Mouse (Mus musculus) hindbrain, embryonic 10.5 days (tissue): ENCODE measurements around the gene Stxbp3. TPM values are rescaled to one million over a fixed set of nuclear protein-coding genes. Genes with fewer than 3 reads are reported as not detected.
"Not testable (repeated sequence)": the region's sequence is repeated elsewhere in the genome, so short reads cannot be mapped to it uniquely, and the experiment has no call there.

Experiments
- DNase-seq: peaks from one replicate; pipeline ENCODE4 v3.0.0-alpha.2; 2017; ENCODE audit warnings: low spot score
- H3K27ac ChIP-seq: fragments of 300-500 bp; sonication (generic); 2 replicates; pipeline ENCODE4 v1.5.1; 2016; ENCODE audit warnings: mild to moderate bottlenecking, moderate library complexity
- H3K27me3 ChIP-seq: fragments of 300-500 bp; sonication (generic); 2 replicates; pipeline ENCODE4 v1.6.1; 2016; ENCODE audit warnings: mild to moderate bottlenecking; ENCODE audit not compliant: poor library complexity, insufficient read depth, severe bottlenecking
- H3K36me3 ChIP-seq: fragments of 300-500 bp; sonication (generic); 2 replicates; pipeline ENCODE4 v1.6.1; 2016; ENCODE audit warnings: mild to moderate bottlenecking, moderate library complexity
- H3K4me1 ChIP-seq: fragments of 300-500 bp; sonication (generic); replicated peaks from 2 replicates; pipeline ENCODE4 v1.6.1; 2016; ENCODE audit warnings: mild to moderate bottlenecking
- H3K4me3 ChIP-seq: fragments of 300-500 bp; sonication (generic); 2 replicates; pipeline ENCODE4 v1.5.1; 2016; ENCODE audit warnings: mild to moderate bottlenecking, moderate library complexity
- H3K9me3 ChIP-seq: fragments of 300-500 bp; sonication (generic); 2 replicates; pipeline ENCODE4 v1.6.1; 2016; ENCODE audit warnings: mild to moderate bottlenecking, moderate library complexity
- WGBS: fragments of 180-500 bp; shearing (Covaris S2); methylation state at CpG from one replicate; pipeline ENCODE4 v1.1.7; 2016; 5-methylcytosine and 5-hydroxymethylcytosine counted together
- polyA plus RNA-seq: library from polyadenylated mRNA; unstranded; fragments of >200 nt; fragmentation: Nextera tagmentation; extraction: Ambion mirVana; gene quantifications from 2 replicates; pipeline ENCODE4 v1.2.1, GENCODE M21; 2016

Stxbp3 gene
- polyA plus RNA-seq, 1 experiment from 2014 or later = 18.9 TPM

DNA sequence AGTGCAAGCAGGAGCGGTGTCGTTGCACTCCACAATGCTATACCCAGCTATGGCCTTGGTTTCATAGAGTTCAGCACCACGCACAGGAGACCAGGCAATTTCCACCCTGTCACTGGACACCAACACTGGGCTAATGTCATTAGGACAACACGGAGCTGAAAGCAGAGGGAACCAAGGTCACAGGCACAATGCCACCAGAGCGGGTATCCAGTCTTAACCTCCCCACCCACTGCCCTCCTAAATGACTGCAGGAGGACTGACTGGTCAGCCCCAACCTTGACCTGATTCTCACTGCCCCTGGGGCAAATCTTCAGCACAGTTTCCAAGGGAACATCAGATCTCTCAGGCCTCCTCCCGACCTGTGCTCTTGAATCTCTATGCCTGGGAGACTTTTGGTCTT is 30.3 kb upstream of the Stxbp3 start:
- 84% methylated on average over 6 of the region's 6 CpGs for WGBS
- H3K27me3 ChIP-seq = no peaks in the 10 kb centered on the region

DNA sequence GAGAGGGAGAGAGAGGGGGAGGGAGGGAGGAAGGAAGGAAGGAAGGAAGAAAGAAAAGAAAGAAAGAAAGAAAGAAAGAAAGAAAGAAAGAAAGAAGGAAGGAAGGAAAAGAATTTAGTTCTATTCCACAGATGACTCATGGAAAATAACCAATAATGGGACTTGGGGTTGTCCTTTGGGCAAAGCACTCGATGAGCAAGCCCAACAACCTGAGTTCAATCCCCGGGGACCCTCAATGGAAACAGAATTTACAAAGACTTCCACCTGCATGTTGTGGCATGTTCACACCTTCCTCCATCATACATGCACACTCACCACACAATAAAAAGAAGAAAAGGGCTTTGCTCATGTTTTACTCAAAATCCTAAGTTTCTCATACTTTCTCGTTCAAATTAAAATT is 27.1 kb upstream of the Stxbp3 start:
- 96% methylated on average over 3 of the region's 3 CpGs for WGBS
- H3K4me1 ChIP-seq = no peaks in the 10 kb centered on the region
- H3K36me3 ChIP-seq = no peaks in the 10 kb centered on the region
- H3K9me3 ChIP-seq = no peaks in the 10 kb centered on the region
- DNase-seq = no peak
- no peaks in the 10 kb centered on the region for H3K27me3 ChIP-seq
- no peak overlapping the region for H3K27ac ChIP-seq
- H3K4me3 ChIP-seq = no peak overlapping the region

More for the DNA sequence above, 30.3 kb upstream of the Stxbp3 start:
- Histone ChIP-seq H3K4me3 (no peak overlapping the region), H3K36me3 (no peaks in the 10 kb centered on the region), H3K4me1 (peaks cover 15% of the 10 kb centered on the region), H3K9me3 (no peaks in the 10 kb centered on the region), H3K27ac (no peak overlapping the region)
- no peak for DNase-seq

- no peak for DNase-seq
- Histone ChIP-seq H3K27ac (no peak overlapping the region), H3K9me3 (no peaks in the 10 kb centered on the region), H3K4me1 (no peaks in the 10 kb centered on the region), H3K4me3 (no peak overlapping the region), H3K36me3 (no peaks in the 10 kb centered on the region), H3K27me3 (no peaks in the 10 kb centered on the region)
- 88% methylated on average over 3 of the region's 3 CpGs for WGBS
Observed at GRCm38 (mm10) chr3:108865676-108866075, 25.4 kb upstream of the Stxbp3 start.

- Histone ChIP-seq H3K36me3 (no peaks in the 10 kb centered on the region), H3K27me3 (no peaks in the 10 kb centered on the region), H3K27ac (no peak overlapping the region), H3K4me1 (no peaks in the 10 kb centered on the region), H3K9me3 (no peaks in the 10 kb centered on the region), H3K4me3 (no peak overlapping the region)
- no peak for DNase-seq
- WGBS = 36% methylated on average over 3 of the region's 3 CpGs
Observed at GRCm38 (mm10) chr3:108865129-108865528, 24.8 kb upstream of the Stxbp3 start.

GRCm38 (mm10) chr3:108863091-108863490 is 22.8 kb upstream of the Stxbp3 start:
- no peak overlapping the region for H3K27ac ChIP-seq
- H3K9me3 ChIP-seq = no peaks in the 10 kb centered on the region
- H3K36me3 ChIP-seq = no peaks in the 10 kb centered on the region
- H3K4me3 ChIP-seq = no peak overlapping the region
- no peak for DNase-seq
- peaks cover 6% of the 10 kb centered on the region for H3K4me1 ChIP-seq
- whole genome bisulfite sequencing = 96% methylated on average over 10 of the region's 10 CpGs
- H3K27me3 ChIP-seq = no peaks in the 10 kb centered on the region

- H3K27ac ChIP-seq, H3K9me3 ChIP-seq, H3K4me1 ChIP-seq, DNase-seq, H3K4me3 ChIP-seq, H3K36me3 ChIP-seq, H3K27me3 ChIP-seq: not testable (repeated sequence)
- 94% methylated on average over 4 of the region's 4 CpGs for WGBS
Observed at GRCm38 (mm10) chr3:108862282-108862681, 22.0 kb upstream of the Stxbp3 start.

GRCm38 (mm10) chr3:108860786-108861185 is 20.5 kb upstream of the Stxbp3 start:
- H3K9me3 ChIP-seq = no peaks in the 10 kb centered on the region
- H3K4me3 ChIP-seq = no peak overlapping the region
- 78% methylated on average over 2 of the region's 2 CpGs for WGBS
- DNase-seq = no peak
- no peaks in the 10 kb centered on the region for H3K36me3 ChIP-seq
- no peaks in the 10 kb centered on the region for H3K27me3 ChIP-seq
- H3K27ac ChIP-seq = no peak overlapping the region
- H3K4me1 ChIP-seq = peaks cover 19% of the 10 kb centered on the region

- Histone ChIP-seq H3K9me3 (no peaks in the 10 kb centered on the region), H3K4me3 (no peak overlapping the region), H3K27ac (peak overlapping the region; percentile 25; the same call in 1 of the 2 replicates), H3K27me3 (no peaks in the 10 kb centered on the region), H3K36me3 (no peaks in the 10 kb centered on the region), H3K4me1 (peaks cover 25% of the 10 kb centered on the region)
- DNase-seq = peak; percentile 40
- WGBS = 47% methylated on average over 7 of the region's 7 CpGs
Observed at GRCm38 (mm10) chr3:108858231-108858770, 18.0 kb upstream of the Stxbp3 start.

DNA sequence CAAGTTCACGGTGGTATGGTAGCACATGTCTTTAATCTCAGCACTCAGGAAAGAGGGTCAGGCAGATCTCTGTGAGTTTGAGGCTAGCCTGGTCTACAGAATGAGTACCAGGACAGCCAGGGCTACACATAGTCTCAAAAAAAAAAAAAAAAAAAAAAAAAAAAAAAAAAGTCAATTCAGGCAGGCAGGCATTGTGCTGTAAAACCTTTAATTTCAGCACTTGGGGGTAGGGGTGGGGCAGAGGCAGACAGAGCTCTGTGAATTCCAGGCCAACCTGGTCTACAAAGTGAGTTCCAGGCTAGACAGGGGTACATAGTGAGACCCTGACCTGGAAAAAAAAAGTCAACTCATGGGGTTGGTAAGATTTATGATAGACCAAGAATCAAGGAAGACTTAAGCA is 17.4 kb upstream of the Stxbp3 start:
- 84% methylated on average over 1 of the region's 1 CpGs for WGBS
- no peak overlapping the region for H3K4me3 ChIP-seq
- no peaks in the 10 kb centered on the region for H3K36me3 ChIP-seq
- no peaks in the 10 kb centered on the region for H3K9me3 ChIP-seq
- peak overlapping the region; percentile 25; the same call in 1 of the 2 replicates for H3K27ac ChIP-seq
- no peak for DNase-seq
- H3K4me1 ChIP-seq = peaks cover 25% of the 10 kb centered on the region
- no peaks in the 10 kb centered on the region for H3K27me3 ChIP-seq

DNA sequence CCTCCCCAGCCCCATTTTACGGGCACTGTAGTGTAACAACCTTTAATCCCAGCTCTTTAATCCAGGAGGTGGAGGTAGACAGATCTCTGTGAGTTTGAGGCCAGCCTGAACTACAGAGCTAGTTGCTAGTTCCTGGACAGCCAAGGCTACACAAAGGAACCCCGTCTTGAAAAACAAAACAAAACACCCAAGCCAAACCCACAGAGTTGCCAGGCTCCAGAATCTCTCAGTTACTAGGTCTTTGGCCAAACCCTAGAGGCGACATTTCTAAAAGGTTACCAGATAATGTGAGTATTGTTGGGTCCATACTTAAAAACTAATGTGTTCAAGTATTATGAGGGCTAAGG is 16.8 kb upstream of the Stxbp3 start:
- Histone ChIP-seq H3K4me1 (peaks cover 30% of the 10 kb centered on the region), H3K27ac (no peak overlapping the region), H3K27me3 (no peaks in the 10 kb centered on the region), H3K4me3 (no peak overlapping the region), H3K9me3 (no peaks in the 10 kb centered on the region), H3K36me3 (no peaks in the 10 kb centered on the region)
- DNase-seq = no peak
- 30% methylated on average over 3 of the region's 3 CpGs for WGBS

- H3K36me3 ChIP-seq = no peaks in the 10 kb centered on the region
- no peak for DNase-seq
- H3K4me1 ChIP-seq = peaks cover 33% of the 10 kb centered on the region
- H3K9me3 ChIP-seq = no peaks in the 10 kb centered on the region
- H3K27me3 ChIP-seq = no peaks in the 10 kb centered on the region
- 54% methylated on average over 8 of the region's 8 CpGs for WGBS
- no peak overlapping the region for H3K4me3 ChIP-seq
- no peak overlapping the region for H3K27ac ChIP-seq
Observed at GRCm38 (mm10) chr3:108856386-108857123, 16.2 kb upstream of the Stxbp3 start.

GRCm38 (mm10) chr3:108855864-108856263 is 15.5 kb upstream of the Stxbp3 start:
- Histone ChIP-seq H3K4me1 (peaks cover 33% of the 10 kb centered on the region), H3K36me3 (no peaks in the 10 kb centered on the region), H3K27ac (no peak overlapping the region; the same call in 1 of the 2 replicates), H3K4me3 (no peak overlapping the region), H3K27me3 (no peaks in the 10 kb centered on the region), H3K9me3 (no peaks in the 10 kb centered on the region)
- 82% methylated on average over 10 of the region's 10 CpGs for WGBS
- DNase-seq = no peak

DNA sequence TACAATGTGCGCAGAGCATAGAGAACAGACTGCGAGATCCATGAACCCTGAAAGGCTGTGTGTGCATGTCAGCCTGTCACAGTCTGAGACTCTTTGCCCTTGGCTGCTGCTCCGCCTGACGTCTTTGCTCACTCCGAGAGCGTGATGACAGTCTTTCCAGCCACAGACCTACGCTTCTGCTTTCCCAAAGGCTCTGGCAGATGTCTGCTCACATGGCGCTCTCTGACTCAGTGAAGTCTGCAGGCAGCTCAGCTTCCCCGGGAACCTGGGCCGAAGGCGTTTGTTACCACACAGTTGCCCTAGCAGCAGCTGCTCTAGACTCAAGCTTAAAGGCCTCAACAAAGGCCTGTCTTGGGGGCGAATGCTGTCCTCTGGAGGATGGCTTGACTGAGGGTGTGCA is 15.0 kb upstream of the Stxbp3 start:
- Histone ChIP-seq H3K4me1 (peaks cover 33% of the 10 kb centered on the region), H3K9me3 (no peaks in the 10 kb centered on the region), H3K36me3 (no peaks in the 10 kb centered on the region), H3K27me3 (no peaks in the 10 kb centered on the region), H3K4me3 (no peak overlapping the region), H3K27ac (peak overlapping the region; percentile 62)
- no peak for DNase-seq
- 58% methylated on average over 12 of the region's 12 CpGs for WGBS
